Mouse (Mus musculus): ENCODE data around the gene Fktn.

GRCm38 (mm10) chr4:53757030-53757429 lies 43.2 kb downstream of the Fktn start:
- no peak for TF ChIP-seq POLR2A (IDR thresholded peaks at IDR 0.05; ENCODE audit: borderline replicate concordance, insufficient read depth, low read length)
- no peak for TF ChIP-seq CTCF (IDR thresholded peaks at IDR 0.05; ENCODE audit: borderline replicate concordance, insufficient read depth, low read depth, low read length)

Data from cerebellum, adult 2 months (tissue).